Mouse (Mus musculus): Measurements from ENCODE around the gene Ddx39b. TPM values are rescaled to one million over a fixed set of nuclear protein-coding genes. Genes with fewer than 3 reads are reported as not detected.

Gene Ddx39b
- polyA plus RNA-seq, 1 experiment from 2014 or later: 127 TPM

DNA sequence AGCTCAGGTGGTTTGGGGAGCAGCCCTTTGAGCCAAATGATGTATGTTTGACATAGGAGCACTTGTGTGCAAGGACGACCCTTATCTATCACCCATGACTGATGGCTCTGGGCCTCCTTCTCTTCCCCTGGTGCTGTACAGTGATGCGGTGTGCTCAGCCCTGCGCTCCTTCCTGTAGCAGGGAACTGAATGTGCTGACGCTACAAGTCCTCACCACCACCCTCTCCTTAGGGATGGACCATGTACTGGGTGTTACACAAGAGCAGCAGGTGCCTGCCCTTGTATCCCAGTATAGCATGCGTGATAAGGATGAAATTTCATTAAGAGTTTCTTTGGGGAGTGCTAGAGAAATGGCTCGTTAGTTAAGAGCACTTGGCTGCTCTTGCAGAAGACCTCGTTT is 5.6 kb downstream of the Ddx39b start:
- peak; percentile 56 for ATAC-seq
- 51% methylated on average over 7 of the region's 7 CpGs for WGBS
- H3K4me2 ChIP-seq (replicated peaks; ENCODE audit: low read depth): no peak overlapping the region
- no peak overlapping the region for H3K9ac ChIP-seq (ENCODE audit: low read depth, low read length)
- H3K4me3 ChIP-seq (ENCODE audit: low read depth, low read length): no peak overlapping the region
- TF ChIP-seq CTCF (IDR thresholded peaks at IDR 0.05; ENCODE audit: low read depth): no peak
- peaks cover 14% of the 10 kb centered on the region for H3K4me1 ChIP-seq (replicated peaks; ENCODE audit: control insufficient read depth, insufficient read depth, low read length)
- no peaks in the 10 kb centered on the region for H3K27me3 ChIP-seq (replicated peaks; ENCODE audit: control insufficient read depth, insufficient read depth, low read length)
- H3K36me3 ChIP-seq (ENCODE audit: control insufficient read depth, insufficient read depth): peaks cover 81% of the 10 kb centered on the region
- H3K9me3 ChIP-seq (ENCODE audit: control insufficient read depth): no peaks in the 10 kb centered on the region
- H3K27ac ChIP-seq (ENCODE audit: low read depth, low read length): peak overlapping the region; percentile 46

DNA sequence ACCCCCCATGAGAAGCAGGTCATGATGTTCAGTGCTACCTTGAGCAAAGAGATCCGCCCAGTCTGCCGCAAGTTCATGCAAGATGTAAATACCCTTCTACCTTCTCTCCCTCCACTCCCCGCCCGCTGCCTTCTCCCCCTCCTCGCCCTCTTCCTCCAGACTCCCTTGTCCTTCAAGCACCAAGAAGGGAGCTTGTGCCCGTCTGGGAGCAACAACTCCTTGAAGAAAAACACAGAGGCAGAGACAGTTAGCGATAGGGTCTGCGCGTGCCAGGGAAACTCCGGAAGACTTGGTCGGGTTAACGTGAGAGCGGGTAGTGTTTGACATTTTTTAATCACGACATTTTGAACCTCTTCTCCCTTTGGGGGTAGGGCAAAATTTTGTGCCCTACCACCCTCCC is 7.4 kb downstream of the Ddx39b start:
- no peak for ATAC-seq
- no peaks in the 10 kb centered on the region for H3K27me3 ChIP-seq (replicated peaks; ENCODE audit: control insufficient read depth, insufficient read depth, low read length)
- H3K27ac ChIP-seq (ENCODE audit: low read depth, low read length): no peak overlapping the region
- 88% methylated on average over 14 of the region's 14 CpGs for WGBS
- H3K4me3 ChIP-seq (ENCODE audit: low read depth, low read length): no peak overlapping the region
- no peak for TF ChIP-seq CTCF (IDR thresholded peaks at IDR 0.05; ENCODE audit: low read depth)
- no peak overlapping the region for H3K9ac ChIP-seq (ENCODE audit: low read depth, low read length)
- 0 out of 2 replicates have a peak, but pooled peaks cover 4% of the 10 kb centered on the region for H3K4me1 ChIP-seq (replicated peaks; ENCODE audit: control insufficient read depth, insufficient read depth, low read length)
- no peak overlapping the region for H3K4me2 ChIP-seq (replicated peaks; ENCODE audit: low read depth)
- H3K36me3 ChIP-seq (ENCODE audit: control insufficient read depth, insufficient read depth): peaks cover 93% of the 10 kb centered on the region
- no peaks in the 10 kb centered on the region for H3K9me3 ChIP-seq (ENCODE audit: control insufficient read depth)

DNA sequence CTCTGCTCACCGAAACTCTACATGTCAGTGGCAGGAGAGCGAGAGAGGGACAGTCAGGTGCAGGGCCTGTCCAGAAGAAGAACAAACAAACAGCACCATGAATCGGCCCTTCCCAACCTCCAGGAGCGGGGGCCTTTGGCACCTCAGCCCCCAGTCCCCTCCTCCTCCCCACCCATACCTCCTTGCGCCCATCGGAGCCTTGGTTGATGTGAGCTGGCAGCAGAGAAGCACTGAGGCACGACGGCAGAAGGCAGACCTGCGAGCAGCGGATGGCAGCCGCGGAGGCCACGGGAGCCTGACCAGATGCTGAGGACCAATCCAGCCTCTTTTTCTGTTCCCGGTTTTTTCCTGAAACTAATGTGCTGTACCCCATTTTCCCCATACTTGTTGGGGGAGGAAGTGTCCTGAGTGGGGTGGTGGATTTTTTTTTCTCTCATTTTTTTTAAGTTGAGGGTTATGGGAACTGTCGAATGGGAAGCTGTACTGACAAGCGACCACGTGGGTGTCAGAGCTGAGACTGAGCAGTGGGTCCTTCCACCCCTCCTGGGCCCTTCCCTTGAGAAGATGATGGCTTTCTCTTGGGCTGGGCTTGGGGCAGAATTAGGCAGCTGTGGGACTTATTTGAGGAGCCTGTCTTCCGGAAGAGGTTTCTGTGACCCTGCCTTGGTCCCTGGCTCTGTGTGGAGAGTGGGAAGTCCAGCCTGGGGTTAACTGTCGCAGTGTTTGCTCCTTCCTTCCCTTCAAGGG is 8.1 kb downstream of the Ddx39b start:
- Histone ChIP-seq H3K36me3 (ENCODE audit: control insufficient read depth, insufficient read depth) (peaks cover 87% of the 10 kb centered on the region), H3K4me1 (replicated peaks; ENCODE audit: control insufficient read depth, insufficient read depth, low read length) (no peaks in the 10 kb centered on the region), H3K4me3 (ENCODE audit: low read depth, low read length) (no peak overlapping the region), H3K27ac (ENCODE audit: low read depth, low read length) (0 out of 2 replicates have a peak overlapping the region, but pooled peaks have one; percentile 28), H3K9ac (ENCODE audit: low read depth, low read length) (no peak overlapping the region), H3K9me3 (ENCODE audit: control insufficient read depth) (no peaks in the 10 kb centered on the region), H3K27me3 (replicated peaks; ENCODE audit: control insufficient read depth, insufficient read depth, low read length) (no peaks in the 10 kb centered on the region), H3K4me2 (replicated peaks; ENCODE audit: low read depth) (no peak overlapping the region)
- ATAC-seq: no peak
- no peak for TF ChIP-seq CTCF (IDR thresholded peaks at IDR 0.05; ENCODE audit: low read depth)
- WGBS: 86% methylated on average over 19 of the region's 19 CpGs

DNA sequence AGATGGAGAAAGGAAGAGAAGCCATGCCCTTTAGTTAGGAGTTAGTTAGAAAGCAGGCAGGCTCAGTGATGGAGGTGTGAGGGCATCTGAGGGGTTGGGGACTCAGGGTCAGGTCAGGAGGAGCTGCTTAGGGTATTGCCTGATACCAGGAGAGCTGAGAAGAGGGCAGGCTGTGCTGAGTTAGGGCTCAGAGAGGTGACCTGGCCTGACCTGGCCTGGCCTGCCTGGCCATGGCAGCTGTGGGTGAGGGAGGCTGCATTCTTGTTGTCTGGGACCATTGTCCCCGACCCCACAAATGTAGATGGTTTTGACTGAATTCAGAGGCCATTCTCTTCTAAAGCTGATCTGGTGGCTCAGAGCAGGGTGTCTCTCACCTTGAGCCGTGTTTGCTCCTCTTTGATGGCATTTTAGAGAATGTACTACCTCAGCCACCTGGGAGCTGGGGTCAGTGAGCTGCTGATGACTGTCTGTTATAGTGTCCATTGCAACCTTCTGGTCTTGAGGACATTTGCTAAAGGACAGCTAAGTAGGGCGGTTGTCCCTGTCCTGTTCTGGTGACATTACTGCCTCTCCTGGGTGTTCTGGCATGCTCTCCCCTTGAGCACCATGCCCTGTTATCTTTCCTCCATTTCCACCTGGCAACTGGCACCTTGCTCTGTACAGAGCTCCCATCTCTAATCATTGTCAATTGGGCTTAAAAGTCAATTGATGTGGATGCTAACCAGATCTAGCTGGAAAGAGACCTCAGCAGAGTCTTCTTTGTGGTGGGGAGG is 9.0 kb downstream of the Ddx39b start:
- Histone ChIP-seq H3K27me3 (replicated peaks; ENCODE audit: control insufficient read depth, insufficient read depth, low read length) (no peaks in the 10 kb centered on the region), H3K36me3 (ENCODE audit: control insufficient read depth, insufficient read depth) (peaks cover 83% of the 10 kb centered on the region), H3K4me1 (replicated peaks; ENCODE audit: control insufficient read depth, insufficient read depth, low read length) (no peaks in the 10 kb centered on the region), H3K27ac (ENCODE audit: low read depth, low read length) (no peak overlapping the region), H3K4me2 (replicated peaks; ENCODE audit: low read depth) (no peak overlapping the region), H3K4me3 (ENCODE audit: low read depth, low read length) (no peak overlapping the region), H3K9me3 (ENCODE audit: control insufficient read depth) (no peaks in the 10 kb centered on the region), H3K9ac (ENCODE audit: low read depth, low read length) (no peak overlapping the region)
- TF ChIP-seq CTCF (IDR thresholded peaks at IDR 0.05; ENCODE audit: low read depth): no peak
- 85% methylated on average over 3 of the region's 3 CpGs for WGBS
- no peak for ATAC-seq

DNA sequence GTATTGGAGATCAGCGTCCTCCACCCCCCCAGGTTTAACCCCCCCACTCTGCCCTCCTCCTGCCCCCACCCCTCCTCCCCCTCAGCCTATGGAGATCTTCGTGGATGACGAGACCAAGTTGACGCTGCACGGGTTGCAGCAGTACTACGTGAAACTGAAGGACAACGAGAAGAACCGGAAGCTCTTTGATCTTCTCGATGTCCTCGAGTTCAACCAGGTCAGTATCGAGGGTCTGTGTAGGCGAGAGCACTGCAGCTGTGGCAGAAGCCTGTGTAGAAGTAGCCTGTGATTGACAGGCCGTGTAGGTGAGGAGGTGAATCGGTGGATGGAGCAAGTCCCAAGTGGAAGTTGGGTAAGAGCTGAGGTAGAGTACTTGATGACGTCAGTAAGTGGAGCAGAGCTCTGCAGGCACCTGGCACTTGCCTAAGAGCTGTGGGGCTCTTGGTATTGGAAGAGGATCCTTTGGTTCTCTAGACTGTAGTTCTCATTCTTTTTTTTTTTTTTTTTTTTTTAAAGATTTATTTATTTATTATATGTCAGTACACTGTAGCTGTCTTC is 9.7 kb downstream of the Ddx39b start:
- Histone ChIP-seq H3K4me1 (replicated peaks; ENCODE audit: control insufficient read depth, insufficient read depth, low read length) (no peaks in the 10 kb centered on the region), H3K4me2 (replicated peaks; ENCODE audit: low read depth) (no peak overlapping the region), H3K27ac (ENCODE audit: low read depth, low read length) (no peak overlapping the region), H3K9ac (ENCODE audit: low read depth, low read length) (no peak overlapping the region), H3K27me3 (replicated peaks; ENCODE audit: control insufficient read depth, insufficient read depth, low read length) (no peaks in the 10 kb centered on the region), H3K9me3 (ENCODE audit: control insufficient read depth) (no peaks in the 10 kb centered on the region), H3K36me3 (ENCODE audit: control insufficient read depth, insufficient read depth) (peaks cover 76% of the 10 kb centered on the region), H3K4me3 (ENCODE audit: low read depth, low read length) (no peak overlapping the region)
- no peak for TF ChIP-seq CTCF (IDR thresholded peaks at IDR 0.05; ENCODE audit: low read depth)
- ATAC-seq: no peak
- 80% methylated on average over 15 of the region's 15 CpGs for WGBS

DNA sequence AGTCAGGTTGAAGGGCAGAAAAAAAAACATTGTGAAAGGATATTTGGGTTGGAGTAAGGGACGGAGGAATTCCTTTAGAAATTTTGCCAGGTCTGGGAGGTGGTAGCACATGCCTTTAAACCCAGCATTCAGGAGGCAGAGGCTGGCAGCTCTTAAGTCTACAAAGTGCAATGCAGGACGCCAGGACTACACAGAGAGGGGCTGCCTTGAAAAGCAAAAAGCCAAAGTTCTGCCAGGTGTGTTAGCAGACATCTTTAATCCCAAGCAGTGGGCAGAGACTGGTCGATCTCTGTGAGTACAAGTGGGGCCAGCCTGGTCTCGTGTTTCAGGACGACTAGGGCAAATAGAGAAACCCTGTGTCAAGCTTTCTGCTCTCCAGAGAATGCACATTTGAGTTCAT is 10.4 kb downstream of the Ddx39b start:
- Histone ChIP-seq H3K36me3 (ENCODE audit: control insufficient read depth, insufficient read depth) (peaks cover 68% of the 10 kb centered on the region), H3K9me3 (ENCODE audit: control insufficient read depth) (no peaks in the 10 kb centered on the region), H3K4me3 (ENCODE audit: low read depth, low read length) (no peak overlapping the region), H3K27ac (ENCODE audit: low read depth, low read length) (no peak overlapping the region), H3K9ac (ENCODE audit: low read depth, low read length) (no peak overlapping the region), H3K4me2 (replicated peaks; ENCODE audit: low read depth) (no peak overlapping the region), H3K4me1 (replicated peaks; ENCODE audit: control insufficient read depth, insufficient read depth, low read length) (no peaks in the 10 kb centered on the region), H3K27me3 (replicated peaks; ENCODE audit: control insufficient read depth, insufficient read depth, low read length) (no peaks in the 10 kb centered on the region)
- ATAC-seq: no peak
- WGBS: 78% methylated on average over 5 of the region's 5 CpGs
- TF ChIP-seq CTCF (IDR thresholded peaks at IDR 0.05; ENCODE audit: low read depth): no peak
